ENCODE assay signal across 20 mouse cellular contexts in genomic region chr1:86258171-86258824, GRCm38 (mm10). TPM values are rescaled to one million over a fixed set of nuclear protein-coding genes. Genes with fewer than 3 reads are reported as not detected.
DNase-seq lines count a peak whose midpoint lies in the region; ATAC-seq and TF ChIP-seq lines count a peak whose summit lies in the region.
"Had no signal": no experiment of that assay in that cellular context is flagged by ENCODE, and none has a peak within 500 bp of the region (broad histone marks: within the 10 kb centered on the region; RNA-seq: fewer than 3 reads in every experiment).

No protein-coding gene starts in this region.

- no peak overlapping the region for H3K4me3 ChIP-seq in heart, embryonic 16.5 days (ENCODE audit: low read length)
- H3K4me3 ChIP-seq in liver, postnatal 0 days (ENCODE audit: low read depth, low read length): no peak overlapping the region
- H3K4me3 ChIP-seq: embryonic facial prominence, embryonic 15.5 days; forebrain, embryonic 10.5 days; midbrain, embryonic 10.5 days had no signal

- no peak for TF ChIP-seq CTCF in liver, postnatal 0 days (IDR thresholded peaks at IDR 0.05; ENCODE audit: low read depth)

- no peaks in the 10 kb centered on the region for H3K27me3 ChIP-seq in heart, embryonic 16.5 days (ENCODE audit: control insufficient read depth, insufficient read depth, low read length)
- H3K27me3 ChIP-seq in liver, postnatal 0 days (ENCODE audit: insufficient read depth, low read length): no peaks in the 10 kb centered on the region
- H3K27me3 ChIP-seq: embryonic facial prominence, embryonic 15.5 days had no signal

- no peak for DNase-seq in heart, adult 8-10 months (ENCODE audit: low spot score)
- peak; percentile 17 to 29 for DNase-seq in spleen, postnatal 36 days (ENCODE audit: low spot score in 2 of 2)
- DNase-seq in spleen, postnatal 4 days (ENCODE audit: low spot score in 2 of 2): no peak
- DNase-seq in liver, postnatal 0 days: no peak
- no peak for DNase-seq in cerebellum, adult 8-10 months
- DNase-seq in c-Kit-positive CD71-positive TER-119-positive erythroid progenitor cells, embryonic 14.5 days (ENCODE audit: low spot score): no peak
- DNase-seq: adrenal gland, adult 8-10 months; cerebellum, postnatal 10 days; forebrain, postnatal 0 days; heart, postnatal 36 days; lung, adult 18-20 months; lung, postnatal 14 days had no signal

- peak; percentile 49; the same call in 1 of the 2 replicates for ATAC-seq in heart, embryonic 16.5 days (replicated peaks; ENCODE audit: extremely low read depth, insufficient read depth, low FRiP score)
- peak; percentile 25; the same call in 1 of the 2 replicates for ATAC-seq in liver, postnatal 0 days
- ATAC-seq: forebrain, postnatal 0 days; hindbrain, embryonic 16.5 days; intestine, embryonic 16.5 days had no signal

- H3K9ac ChIP-seq in heart, embryonic 16.5 days (ENCODE audit: low read length): no peak overlapping the region
- H3K9ac ChIP-seq in liver, postnatal 0 days (replicated peaks): no peak overlapping the region
- H3K9ac ChIP-seq: embryonic facial prominence, embryonic 15.5 days; forebrain, postnatal 0 days had no signal

- H3K9me3 ChIP-seq in heart, embryonic 16.5 days (replicated peaks; ENCODE audit: control insufficient read depth, low read length): no peaks in the 10 kb centered on the region
- H3K9me3 ChIP-seq in liver, postnatal 0 days (ENCODE audit: low read length): no peaks in the 10 kb centered on the region
- H3K9me3 ChIP-seq: embryonic facial prominence, embryonic 15.5 days; forebrain, embryonic 10.5 days; midbrain, embryonic 10.5 days had no signal

- TF ChIP-seq EP300 in liver, postnatal 0 days (IDR thresholded peaks at IDR 0.05; ENCODE audit: low read depth): peak; percentile 34

- WGBS in heart, embryonic 16.5 days: 54% methylated on average over 7 of the region's 7 CpGs
- 46% methylated on average over 7 of the region's 7 CpGs for WGBS in liver, postnatal 0 days (ENCODE audit: insufficient replicate concordance)

- no peaks in the 10 kb centered on the region for H3K36me3 ChIP-seq in heart, embryonic 16.5 days (ENCODE audit: control insufficient read depth, insufficient read depth)
- no peaks in the 10 kb centered on the region for H3K36me3 ChIP-seq in liver, postnatal 0 days (replicated peaks; ENCODE audit: insufficient read depth, low read length)
- H3K36me3 ChIP-seq: embryonic facial prominence, embryonic 15.5 days had no signal

- 0 out of 2 replicates have a peak overlapping the region, but pooled peaks have one; percentile 1 for H3K27ac ChIP-seq in heart, embryonic 16.5 days (ENCODE audit: low read length)
- no peak overlapping the region for H3K27ac ChIP-seq in liver, postnatal 0 days (ENCODE audit: low read depth)
- H3K27ac ChIP-seq: embryonic facial prominence, embryonic 15.5 days; forebrain, embryonic 10.5 days; midbrain, embryonic 10.5 days had no signal

- no peak overlapping the region for H3K4me2 ChIP-seq in heart, embryonic 16.5 days (ENCODE audit: low read depth, low read length)
- H3K4me2 ChIP-seq in liver, postnatal 0 days (ENCODE audit: low read depth, low read length): no peak overlapping the region
- H3K4me2 ChIP-seq: embryonic facial prominence, embryonic 15.5 days; heart, embryonic 11.5 days had no signal

- H3K4me1 ChIP-seq in heart, embryonic 16.5 days (ENCODE audit: control insufficient read depth, insufficient read depth, low read length): peaks cover 5% of the 10 kb centered on the region; the same call in 1 of the 2 replicates
- peaks cover 8% of the 10 kb centered on the region; the same call in 1 of the 2 replicates for H3K4me1 ChIP-seq in liver, postnatal 0 days (ENCODE audit: insufficient read depth)
- H3K4me1 ChIP-seq: embryonic facial prominence, embryonic 15.5 days had no signal

RNA-seq across cellular contexts. Expression of gene B3gnt7, which starts 44.3 kb away (rescaled TPM):
- 1.6 and 2.1 TPM in 2 replicates for polyA plus RNA-seq in heart, embryonic 16.5 days (2015; fragmentation: Nextera tagmentation; extraction: Ambion mirVana)
- under 1 TPM; 0.38 to 0.81 (median 0.51) TPM for total RNA-seq in heart, adult 8-10 months (2022)
- 0.46 and 1.0 TPM in 2 replicates for polyA plus RNA-seq in liver, postnatal 0 days (2015; fragmentation: Nextera tagmentation; extraction: Ambion mirVana)
- total RNA-seq: gastrocnemius, adult 18-20 months had no signal

Comparison
In these comparisons a context has a peak if more than half of its experiments do, and no peak if none do; other contexts are left out.
1. DNase-seq: peak in spleen, postnatal 36 days (2 of 2); none in heart, adult 8-10 months (single experiment), spleen, postnatal 4 days (0 of 2), liver, postnatal 0 days (single experiment), cerebellum, adult 8-10 months (single experiment) and c-Kit-positive CD71-positive TER-119-positive erythroid progenitor cells, embryonic 14.5 days (single experiment).